8 mouse cellular contexts compared by ENCODE assay signal in the genomic region with DNA sequence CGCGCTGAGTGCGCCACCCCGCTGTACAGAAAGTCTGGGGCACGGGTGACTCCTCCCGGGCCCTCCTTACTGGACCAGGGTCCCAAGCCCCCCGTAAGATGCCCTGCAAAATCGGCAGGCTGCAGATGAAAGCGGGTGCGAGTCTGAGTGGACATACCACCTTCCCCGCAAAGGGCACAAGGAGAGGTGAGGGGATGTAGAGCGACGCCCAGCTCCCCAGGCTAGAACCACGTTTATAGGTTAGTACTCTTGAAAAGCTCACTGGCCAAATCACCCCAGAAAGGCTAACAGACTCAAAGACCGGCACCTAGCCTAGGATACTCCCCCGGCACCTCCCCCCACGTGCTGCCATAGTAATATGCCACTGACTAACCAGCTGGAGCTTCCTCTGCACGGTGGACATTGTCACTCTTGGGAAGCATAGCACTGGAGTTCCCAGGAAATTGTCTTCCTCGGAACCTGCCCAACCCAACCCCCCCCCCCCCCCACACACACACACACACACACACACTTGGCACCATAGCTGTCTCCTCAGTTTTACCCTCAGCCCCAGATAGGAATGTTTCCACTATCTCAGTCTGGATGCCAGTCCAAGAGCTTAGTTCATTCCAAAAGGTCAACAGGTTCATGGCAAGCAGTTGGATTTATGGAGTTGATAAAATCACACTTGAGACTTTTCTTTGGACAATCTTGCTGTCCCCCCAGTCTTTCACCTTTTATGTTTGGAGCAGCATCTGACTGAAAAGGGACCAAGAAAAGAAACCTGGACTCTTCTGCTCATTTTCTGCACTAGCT. TPM values are rescaled to one million over a fixed set of nuclear protein-coding genes. Genes with fewer than 3 reads are reported as not detected.
A peak's percentile ranks its signal among the peaks of the same experiment; 100 is the strongest.
DNase-seq lines count a peak whose midpoint lies in the region; ATAC-seq and TF ChIP-seq lines count a peak whose summit lies in the region.

No protein-coding gene starts in this region.

- WGBS in heart, embryonic 16.5 days: 10% methylated on average over 19 of the region's 19 CpGs

- H3K4me1 ChIP-seq in ES-E14 (ENCODE audit: control insufficient read depth in 2 of 2, insufficient read depth in 2 of 2, low read length in 2 of 2, poor library complexity in 1 of 2): 0 out of 4 replicates have a peak, but pooled peaks cover 0 to 1% of the 10 kb centered on the region in 2 experiments
- H3K4me1 ChIP-seq in heart, embryonic 16.5 days (ENCODE audit: control insufficient read depth, insufficient read depth, low read length): peaks cover 5% of the 10 kb centered on the region

- H3K9me3 ChIP-seq in ES-E14 (ENCODE audit: control insufficient read depth, insufficient read depth, low read depth, low read length): no peaks in the 10 kb centered on the region
- H3K9me3 ChIP-seq in heart, embryonic 16.5 days (replicated peaks; ENCODE audit: control insufficient read depth, low read length): no peaks in the 10 kb centered on the region

- in situ Hi-C loops in ES-E14 (cut with MboI; ENCODE audit: low sequenced_read_pairs in 2 of 2, unreplicated experiment in 2 of 2): loop anchor here in 1 of 2 experiments (10.0 kb wide), 1 partner anchor 182 kb away; no protein-coding TSS in a partner anchor

- DNase-seq in heart, adult 11 months: peak; percentile 81
- no peak for DNase-seq in heart, postnatal 10 days
- DNase-seq in ES-E14 (ENCODE audit: low read depth, low spot score) (no peak), adipocyte (ENCODE audit: low spot score) (no peak)
- DNase-seq in lung, postnatal 10 days: peak; percentile 19
- no peak for DNase-seq in frontal cortex, postnatal 14 days (ENCODE audit: low spot score in 2 of 2)
- no peak for DNase-seq in layer of hippocampus, adult 9-10 months (ENCODE audit: low spot score)

- H3K4me3 ChIP-seq in ES-E14 (ENCODE audit: insufficient read depth in 1 of 2, low read depth in 1 of 2, low read length in 2 of 2, poor library complexity in 1 of 2, severe bottlenecking in 1 of 2): peak overlapping the region; percentile 16 to 55; a peak in 3 of 4 replicates
- peak overlapping the region; percentile 62 for H3K4me3 ChIP-seq in heart, embryonic 16.5 days (ENCODE audit: low read length)

- no peaks in the 10 kb centered on the region for H3K36me3 ChIP-seq in ES-E14 (ENCODE audit: control insufficient read depth, insufficient read depth, low read length, poor library complexity, severe bottlenecking)
- no peaks in the 10 kb centered on the region for H3K36me3 ChIP-seq in heart, embryonic 16.5 days (ENCODE audit: control insufficient read depth, insufficient read depth)

- intact Hi-C loops in heart, postnatal 10 days (cut with DNase I): loop anchor here (2.0 to 10.0 kb wide), 3 partner anchors 70 to 1039 kb away; no protein-coding TSS in a partner anchor

- H3K4me2 ChIP-seq in heart, embryonic 16.5 days (ENCODE audit: low read depth, low read length): peak overlapping the region; percentile 90

- H3K27me3 ChIP-seq in heart, embryonic 16.5 days (ENCODE audit: control insufficient read depth, insufficient read depth, low read length): no peaks in the 10 kb centered on the region

- H3K9ac ChIP-seq in ES-E14 (ENCODE audit: insufficient read depth, low read depth, low read length, poor library complexity, severe bottlenecking): peak overlapping the region; percentile 15; the same call in 1 of the 2 replicates
- peak overlapping the region; percentile 84 for H3K9ac ChIP-seq in heart, embryonic 16.5 days (ENCODE audit: low read length)

- H3K27ac ChIP-seq in ES-E14 (ENCODE audit: insufficient read depth, low read depth, low read length, poor library complexity, severe bottlenecking): no peak overlapping the region
- no peak overlapping the region for H3K27ac ChIP-seq in heart, embryonic 16.5 days (ENCODE audit: low read length)

- ATAC-seq in heart, embryonic 16.5 days (replicated peaks; ENCODE audit: extremely low read depth, insufficient read depth, low FRiP score): no peak

TF ChIP-seq in ES-E14, 5 proteins besides CTCF, POLR2A, EP300 and RAD21:
- no peak for TF ChIP-seq ZC3H11A (IDR thresholded peaks at IDR 0.05; ENCODE audit: borderline replicate concordance, low read depth, low read length)
- no peak for TF ChIP-seq ZNF384 (IDR thresholded peaks at IDR 0.05; ENCODE audit: low read depth, low read length)
- TF ChIP-seq HCFC1 (IDR thresholded peaks at IDR 0.05; ENCODE audit: borderline replicate concordance, insufficient read depth, low read length): no peak
- TF ChIP-seq CHD2 (IDR thresholded peaks at IDR 0.05; ENCODE audit: low read depth, low read length): no peak
- TF ChIP-seq MAFK (IDR thresholded peaks at IDR 0.05; ENCODE audit: insufficient read depth, low read depth, low read length): no peak

RNA-seq across cellular contexts. Expression of gene Nfia, which starts 26.2 kb away (rescaled TPM):
- total RNA-seq in heart, postnatal 10 days (2021): 100 to 1,000 TPM; 196 to 199 TPM
- 0.26 and 0.27 TPM in 2 replicates for total RNA-seq in ES-E14 (2012; rRNA removed)
- polyA plus RNA-seq in heart, embryonic 16.5 days (2015; fragmentation: Nextera tagmentation; extraction: Ambion mirVana): 37.3 and 42.0 TPM in 2 replicates

RNA-seq across cellular contexts. Expression of gene E130114P18Rik, which starts 31.6 kb away (rescaled TPM):
- under 1 TPM; 0.34 to 0.47 TPM for total RNA-seq in heart, postnatal 10 days (2021)
- total RNA-seq in ES-E14 (2012; rRNA removed): not detected in 2 replicates
- 0.47 and 0.75 TPM in 2 replicates for polyA plus RNA-seq in heart, embryonic 16.5 days (2015; fragmentation: Nextera tagmentation; extraction: Ambion mirVana)

Comparison
In these comparisons a context has a peak if more than half of its experiments do, and no peak if none do; other contexts are left out.
1. DNase-seq: peak in heart, adult 11 months (single experiment) and lung, postnatal 10 days (single experiment); none in heart, postnatal 10 days (0 of 2), ES-E14 (single experiment), frontal cortex, postnatal 14 days (0 of 2), layer of hippocampus, adult 9-10 months (single experiment) and adipocyte (single experiment).
2. RNA of gene Nfia, which starts 26.2 kb away (total RNA-seq): 196 to 199 TPM in heart, postnatal 10 days; 0.26 to 0.27 TPM in ES-E14; every median in the first group is over 100 times any median in the second.